Mouse (Mus musculus): ENCODE data around the gene Lats2. TPM values are rescaled to one million over a fixed set of nuclear protein-coding genes. Genes with fewer than 3 reads are reported as not detected.

The Lats2 gene
- total RNA-seq, 1 experiment, result 9.1 TPM

- no peak overlapping the region for H3K27ac ChIP-seq (ENCODE audit: insufficient read depth, low read depth, low read length, poor library complexity, severe bottlenecking)
- no peak overlapping the region for H3K9ac ChIP-seq (ENCODE audit: insufficient read depth, low read depth, low read length, poor library complexity, severe bottlenecking)
- no peak for TF ChIP-seq ZC3H11A (IDR thresholded peaks at IDR 0.05; ENCODE audit: borderline replicate concordance, low read depth, low read length)
- TF ChIP-seq ZNF384 (IDR thresholded peaks at IDR 0.05; ENCODE audit: low read depth, low read length), result no peak
- TF ChIP-seq MAFK (IDR thresholded peaks at IDR 0.05; ENCODE audit: insufficient read depth, low read depth, low read length), result no peak
- TF ChIP-seq HCFC1 (IDR thresholded peaks at IDR 0.05; ENCODE audit: borderline replicate concordance, insufficient read depth, low read length), result no peak
- TF ChIP-seq CHD2 (IDR thresholded peaks at IDR 0.05; ENCODE audit: low read depth, low read length), result no peak
- H3K36me3 ChIP-seq (ENCODE audit: control insufficient read depth, insufficient read depth, low read length, poor library complexity, severe bottlenecking), result no peaks in the 10 kb centered on the region
- H3K4me3 ChIP-seq (ENCODE audit: insufficient read depth in 1 of 2, low read depth in 1 of 2, low read length in 2 of 2, poor library complexity in 1 of 2, severe bottlenecking in 1 of 2), result no peak overlapping the region
- in situ Hi-C loops (cut with MboI; ENCODE audit: low sequenced_read_pairs in 2 of 2, unreplicated experiment in 2 of 2), result no loop called here
- no peak for DNase-seq (ENCODE audit: low read depth, low spot score)
- no peaks in the 10 kb centered on the region for H3K9me3 ChIP-seq (ENCODE audit: control insufficient read depth, insufficient read depth, low read depth, low read length)
- H3K4me1 ChIP-seq (ENCODE audit: control insufficient read depth in 2 of 2, insufficient read depth in 2 of 2, low read length in 2 of 2, poor library complexity in 1 of 2), result 0 out of 4 replicates have a peak, but pooled peaks cover 0 to 2% of the 10 kb centered on the region in 2 experiments
Measured at GRCm38 (mm10) chr14:57769102-57769501, 10.9 kb upstream of the Lats2 start.

GRCm38 (mm10) chr14:57760447-57761412 lies 2.5 kb upstream of the Lats2 start:
- in situ Hi-C loops (cut with MboI; ENCODE audit: low sequenced_read_pairs in 2 of 2, unreplicated experiment in 2 of 2), result no loop called here

GRCm38 (mm10) chr14:57756094-57756493 lies 2.1 kb downstream of the Lats2 start:
- TF ChIP-seq ZNF384 (IDR thresholded peaks at IDR 0.05; ENCODE audit: low read depth, low read length) (no peak), ZC3H11A (IDR thresholded peaks at IDR 0.05; ENCODE audit: borderline replicate concordance, low read depth, low read length) (no peak), CHD2 (IDR thresholded peaks at IDR 0.05; ENCODE audit: low read depth, low read length) (no peak), HCFC1 (IDR thresholded peaks at IDR 0.05; ENCODE audit: borderline replicate concordance, insufficient read depth, low read length) (no peak), MAFK (IDR thresholded peaks at IDR 0.05; ENCODE audit: insufficient read depth, low read depth, low read length) (no peak)
- Histone ChIP-seq H3K9ac (ENCODE audit: insufficient read depth, low read depth, low read length, poor library complexity, severe bottlenecking) (no peak overlapping the region), H3K4me1 (ENCODE audit: control insufficient read depth in 2 of 2, insufficient read depth in 2 of 2, low read length in 2 of 2, poor library complexity in 1 of 2) (no peaks in the 10 kb centered on the region), H3K27ac (ENCODE audit: insufficient read depth, low read depth, low read length, poor library complexity, severe bottlenecking) (no peak overlapping the region), H3K36me3 (ENCODE audit: control insufficient read depth, insufficient read depth, low read length, poor library complexity, severe bottlenecking) (no peaks in the 10 kb centered on the region), H3K4me3 (ENCODE audit: insufficient read depth in 1 of 2, low read depth in 1 of 2, low read length in 2 of 2, poor library complexity in 1 of 2, severe bottlenecking in 1 of 2) (no peak overlapping the region), H3K9me3 (ENCODE audit: control insufficient read depth, insufficient read depth, low read depth, low read length) (no peaks in the 10 kb centered on the region)
- no peak for DNase-seq (ENCODE audit: low read depth, low spot score)
- in situ Hi-C loops (cut with MboI; ENCODE audit: low sequenced_read_pairs in 2 of 2, unreplicated experiment in 2 of 2), result no loop called here

More at GRCm38 (mm10) chr14:57760447-57761412, 2.5 kb upstream of the Lats2 start:
- H3K9ac ChIP-seq (ENCODE audit: insufficient read depth, low read depth, low read length, poor library complexity, severe bottlenecking), result no peak overlapping the region
- no peaks in the 10 kb centered on the region for H3K9me3 ChIP-seq (ENCODE audit: control insufficient read depth, insufficient read depth, low read depth, low read length)
- H3K4me3 ChIP-seq (ENCODE audit: insufficient read depth in 1 of 2, low read depth in 1 of 2, low read length in 2 of 2, poor library complexity in 1 of 2, severe bottlenecking in 1 of 2), result no peak overlapping the region
- H3K27ac ChIP-seq (ENCODE audit: insufficient read depth, low read depth, low read length, poor library complexity, severe bottlenecking), result no peak overlapping the region
- H3K36me3 ChIP-seq (ENCODE audit: control insufficient read depth, insufficient read depth, low read length, poor library complexity, severe bottlenecking), result no peaks in the 10 kb centered on the region
- H3K4me1 ChIP-seq (ENCODE audit: control insufficient read depth in 2 of 2, insufficient read depth in 2 of 2, low read length in 2 of 2, poor library complexity in 1 of 2), result peaks cover 0 to 3% of the 10 kb centered on the region in 2 experiments; a peak in 1 of 4 replicates
- TF ChIP-seq HCFC1 (IDR thresholded peaks at IDR 0.05; ENCODE audit: borderline replicate concordance, insufficient read depth, low read length), result no peak
- no peak for TF ChIP-seq CHD2 (IDR thresholded peaks at IDR 0.05; ENCODE audit: low read depth, low read length)
- TF ChIP-seq ZC3H11A (IDR thresholded peaks at IDR 0.05; ENCODE audit: borderline replicate concordance, low read depth, low read length), result no peak
- TF ChIP-seq ZNF384 (IDR thresholded peaks at IDR 0.05; ENCODE audit: low read depth, low read length), result no peak
- TF ChIP-seq MAFK (IDR thresholded peaks at IDR 0.05; ENCODE audit: insufficient read depth, low read depth, low read length), result no peak
- no peak for DNase-seq (ENCODE audit: low read depth, low spot score)

GRCm38 (mm10) chr14:57755661-57756060 lies 2.5 kb downstream of the Lats2 start:
- Histone ChIP-seq H3K9ac (ENCODE audit: insufficient read depth, low read depth, low read length, poor library complexity, severe bottlenecking) (no peak overlapping the region), H3K36me3 (ENCODE audit: control insufficient read depth, insufficient read depth, low read length, poor library complexity, severe bottlenecking) (no peaks in the 10 kb centered on the region), H3K9me3 (ENCODE audit: control insufficient read depth, insufficient read depth, low read depth, low read length) (no peaks in the 10 kb centered on the region), H3K4me3 (ENCODE audit: insufficient read depth in 1 of 2, low read depth in 1 of 2, low read length in 2 of 2, poor library complexity in 1 of 2, severe bottlenecking in 1 of 2) (no peak overlapping the region), H3K4me1 (ENCODE audit: control insufficient read depth in 2 of 2, insufficient read depth in 2 of 2, low read length in 2 of 2, poor library complexity in 1 of 2) (no peaks in the 10 kb centered on the region), H3K27ac (ENCODE audit: insufficient read depth, low read depth, low read length, poor library complexity, severe bottlenecking) (no peak overlapping the region)
- in situ Hi-C loops (cut with MboI; ENCODE audit: low sequenced_read_pairs in 2 of 2, unreplicated experiment in 2 of 2), result no loop called here
- DNase-seq (ENCODE audit: low read depth, low spot score), result no peak
- TF ChIP-seq HCFC1 (IDR thresholded peaks at IDR 0.05; ENCODE audit: borderline replicate concordance, insufficient read depth, low read length) (no peak), ZC3H11A (IDR thresholded peaks at IDR 0.05; ENCODE audit: borderline replicate concordance, low read depth, low read length) (no peak), ZNF384 (IDR thresholded peaks at IDR 0.05; ENCODE audit: low read depth, low read length) (no peak), CHD2 (IDR thresholded peaks at IDR 0.05; ENCODE audit: low read depth, low read length) (no peak), MAFK (IDR thresholded peaks at IDR 0.05; ENCODE audit: insufficient read depth, low read depth, low read length) (no peak)
